ENCODE assay signal across 12 mouse cellular contexts in genomic region chr2:160940930-160941709, GRCm38 (mm10). TPM values are rescaled to one million over a fixed set of nuclear protein-coding genes. Genes with fewer than 3 reads are reported as not detected.
DNase-seq lines count a peak whose midpoint lies in the region; ATAC-seq and TF ChIP-seq lines count a peak whose summit lies in the region.
"Had no signal": no experiment of that assay in that cellular context is flagged by ENCODE, and none has a peak within 500 bp of the region (broad histone marks: within the 10 kb centered on the region; RNA-seq: fewer than 3 reads in every experiment).

No protein-coding gene starts in this region.

- 0 out of 2 replicates have a peak overlapping the region, but pooled peaks have one; percentile 22 for H3K27ac ChIP-seq in hindbrain, postnatal 0 days
- H3K27ac ChIP-seq in hindbrain, embryonic 10.5 days, result no peak overlapping the region
- H3K27ac ChIP-seq in midbrain, postnatal 0 days (ENCODE audit: low read depth, low read length), result no peak overlapping the region
- no peak overlapping the region for H3K27ac ChIP-seq in midbrain, embryonic 14.5 days (replicated peaks; ENCODE audit: low read depth, low read length)
- H3K27ac ChIP-seq: liver, embryonic 13.5 days had no signal

- peak; percentile 30; the same call in 1 of the 2 replicates for ATAC-seq in hindbrain, postnatal 0 days
- ATAC-seq in midbrain, postnatal 0 days (ENCODE audit: low FRiP score), result no peak
- ATAC-seq in midbrain, embryonic 14.5 days (ENCODE audit: low FRiP score, low TSS enrichment), result no peak

- H3K4me3 ChIP-seq in hindbrain, postnatal 0 days (ENCODE audit: low read length), result no peak overlapping the region
- no peak overlapping the region for H3K4me3 ChIP-seq in hindbrain, embryonic 10.5 days
- H3K4me3 ChIP-seq in midbrain, postnatal 0 days (ENCODE audit: low read depth, low read length), result no peak overlapping the region
- H3K4me3 ChIP-seq in midbrain, embryonic 14.5 days (replicated peaks; ENCODE audit: low read depth, low read length), result no peak overlapping the region
- H3K4me3 ChIP-seq: erythroblast, embryonic 14.5 days; liver, embryonic 13.5 days had no signal

- WGBS in hindbrain, postnatal 0 days, result 63% methylated on average over 17 of the region's 17 CpGs
- WGBS in hindbrain, embryonic 10.5 days, result 76% methylated on average over 17 of the region's 17 CpGs
- WGBS in midbrain, postnatal 0 days, result 67% methylated on average over 17 of the region's 17 CpGs
- 76% methylated on average over 17 of the region's 17 CpGs for WGBS in midbrain, embryonic 14.5 days

- H3K4me1 ChIP-seq in hindbrain, postnatal 0 days (ENCODE audit: insufficient read depth, low read length), result no peaks in the 10 kb centered on the region
- H3K4me1 ChIP-seq in hindbrain, embryonic 10.5 days (replicated peaks), result peaks cover 6% of the 10 kb centered on the region; the same call in 1 of the 2 replicates
- no peaks in the 10 kb centered on the region for H3K4me1 ChIP-seq in midbrain, postnatal 0 days (ENCODE audit: insufficient read depth, low read length)
- no peaks in the 10 kb centered on the region for H3K4me1 ChIP-seq in midbrain, embryonic 14.5 days (ENCODE audit: control insufficient read depth, insufficient read depth, low read length)
- H3K4me1 ChIP-seq: liver, embryonic 13.5 days had no signal

- H3K9ac ChIP-seq in hindbrain, postnatal 0 days (replicated peaks; ENCODE audit: low read length), result 0 out of 2 replicates have a peak overlapping the region, but pooled peaks have one; percentile 6
- H3K9ac ChIP-seq in midbrain, postnatal 0 days (replicated peaks; ENCODE audit: low read length, poor library complexity, severe bottlenecking), result no peak overlapping the region
- no peak overlapping the region for H3K9ac ChIP-seq in midbrain, embryonic 14.5 days (replicated peaks; ENCODE audit: low read length)
- H3K9ac ChIP-seq: liver, embryonic 13.5 days had no signal

- no peaks in the 10 kb centered on the region for H3K9me3 ChIP-seq in hindbrain, postnatal 0 days (ENCODE audit: low read length)
- H3K9me3 ChIP-seq in hindbrain, embryonic 10.5 days, result no peaks in the 10 kb centered on the region
- no peaks in the 10 kb centered on the region for H3K9me3 ChIP-seq in midbrain, postnatal 0 days (ENCODE audit: low read length)
- no peaks in the 10 kb centered on the region for H3K9me3 ChIP-seq in midbrain, embryonic 14.5 days (ENCODE audit: control insufficient read depth, low read length)
- H3K9me3 ChIP-seq: liver, embryonic 13.5 days had no signal

- no peaks in the 10 kb centered on the region for H3K27me3 ChIP-seq in hindbrain, postnatal 0 days (ENCODE audit: insufficient read depth, low read length)
- H3K27me3 ChIP-seq in hindbrain, embryonic 10.5 days (ENCODE audit: insufficient read depth, poor library complexity, severe bottlenecking), result no peaks in the 10 kb centered on the region
- H3K27me3 ChIP-seq in midbrain, postnatal 0 days (ENCODE audit: insufficient read depth, low read length), result no peaks in the 10 kb centered on the region
- H3K27me3 ChIP-seq in midbrain, embryonic 14.5 days (ENCODE audit: control insufficient read depth, insufficient read depth, low read length), result no peaks in the 10 kb centered on the region
- H3K27me3 ChIP-seq: liver, embryonic 13.5 days had no signal

- peak; percentile 29 for TF ChIP-seq CTCF in hindbrain, postnatal 0 days (IDR thresholded peaks at IDR 0.05; ENCODE audit: low read depth)
- TF ChIP-seq CTCF in midbrain, postnatal 0 days (IDR thresholded peaks at IDR 0.05), result peak; percentile 10; the same call in 1 of the 2 replicates

- H3K36me3 ChIP-seq in hindbrain, postnatal 0 days (ENCODE audit: insufficient read depth, low read length), result no peaks in the 10 kb centered on the region
- H3K36me3 ChIP-seq in hindbrain, embryonic 10.5 days, result peaks cover 14% of the 10 kb centered on the region
- no peaks in the 10 kb centered on the region; the same call in 1 of the 2 replicates for H3K36me3 ChIP-seq in midbrain, postnatal 0 days (ENCODE audit: insufficient read depth, low read length)
- H3K36me3 ChIP-seq in midbrain, embryonic 14.5 days (ENCODE audit: control insufficient read depth, insufficient read depth, low read length), result peaks cover 12% of the 10 kb centered on the region; the same call in 1 of the 2 replicates
- H3K36me3 ChIP-seq: liver, embryonic 13.5 days had no signal

- H3K4me2 ChIP-seq in hindbrain, postnatal 0 days (ENCODE audit: low read depth, low read length), result no peak overlapping the region
- no peak overlapping the region for H3K4me2 ChIP-seq in midbrain, postnatal 0 days (ENCODE audit: low read depth, low read length, poor library complexity, severe bottlenecking)
- H3K4me2 ChIP-seq in midbrain, embryonic 14.5 days (ENCODE audit: low read length), result no peak overlapping the region
- H3K4me2 ChIP-seq: liver, embryonic 13.5 days had no signal

- peak; percentile 40 to 51 for DNase-seq in cerebellum, postnatal 14 days
- DNase-seq in cerebellum, adult 11 months, result no peak
- DNase-seq in hindbrain, postnatal 0 days (ENCODE audit: low spot score), result peak; percentile 43
- DNase-seq in hindbrain, embryonic 10.5 days (ENCODE audit: low spot score), result no peak
- peak; percentile 24 for DNase-seq in midbrain, postnatal 0 days (ENCODE audit: low spot score)
- no peak for DNase-seq in midbrain, embryonic 14.5 days
- peak; percentile 30 for DNase-seq in retina, embryonic 14.5 days (ENCODE audit: low spot score)
- DNase-seq in layer of hippocampus, adult 11-12 months (ENCODE audit: low spot score), result no peak
- DNase-seq: adrenal gland, adult 2 months; kidney, adult 11 months; liver, embryonic 13.5 days had no signal

RNA-seq across cellular contexts. Expression of gene Emilin3, which starts 29.0 kb away (rescaled TPM):
- total RNA-seq in hindbrain, postnatal 0 days (2014; rRNA removed), result 2.0 and 3.1 TPM in 2 replicates
- 0.39 and 0.54 TPM in 2 replicates for polyA plus RNA-seq in hindbrain, postnatal 0 days (2015; fragmentation: Nextera tagmentation; extraction: Ambion mirVana)
- 2.6 and 3.4 TPM in 2 replicates for polyA plus RNA-seq in hindbrain, embryonic 10.5 days (2016; fragmentation: Nextera tagmentation; extraction: Ambion mirVana)
- total RNA-seq in midbrain, postnatal 0 days (2014; rRNA removed), result 0.55 and 1.6 TPM in 2 replicates
- polyA plus RNA-seq in midbrain, postnatal 0 days (2015; fragmentation: Nextera tagmentation; extraction: Ambion mirVana), result 0.44 and 0.51 TPM in 2 replicates
- polyA plus RNA-seq in midbrain, embryonic 14.5 days (2014; fragmentation: Nextera tagmentation; extraction: Ambion mirVana), result 0.30 and 0.45 TPM in 2 replicates
- total RNA-seq: adrenal gland, adult 2 months had no signal
- polyA plus RNA-seq: erythroblast, embryonic 14.5 days had no signal

Comparison
In these comparisons a context has a peak if more than half of its experiments do, and no peak if none do; other contexts are left out.
1. DNase-seq: peak in cerebellum, postnatal 14 days (2 of 2), hindbrain, postnatal 0 days (single experiment), midbrain, postnatal 0 days (single experiment) and retina, embryonic 14.5 days (single experiment); none in cerebellum, adult 11 months (single experiment), hindbrain, embryonic 10.5 days (single experiment), midbrain, embryonic 14.5 days (single experiment) and layer of hippocampus, adult 11-12 months (single experiment).